Mouse (Mus musculus) gastrocnemius, postnatal 4 days (tissue): ENCODE measurements around the gene Lrch1. TPM values are rescaled to one million over a fixed set of nuclear protein-coding genes. Genes with fewer than 3 reads are reported as not detected.
A peak's percentile ranks its signal among the peaks of the same experiment; 100 is the strongest.

Experiments used
- DNase-seq, 2 experiments: peaks; one replicate each; pipeline ENCODE4 v3.0.0; 2021 to 2022; ENCODE audit warnings: low spot score in 2 of 2, mixed read lengths in 2 of 2
- total RNA-seq, 2 experiments: library from RNA; stranded (reverse); gene quantifications; 2 replicates each; pipeline ENCODE4 v1.2.3; 2021

Gene Lrch1
- total RNA-seq, 2 experiments from 2014 or later: 20.6 to 20.7 TPM

DNA sequence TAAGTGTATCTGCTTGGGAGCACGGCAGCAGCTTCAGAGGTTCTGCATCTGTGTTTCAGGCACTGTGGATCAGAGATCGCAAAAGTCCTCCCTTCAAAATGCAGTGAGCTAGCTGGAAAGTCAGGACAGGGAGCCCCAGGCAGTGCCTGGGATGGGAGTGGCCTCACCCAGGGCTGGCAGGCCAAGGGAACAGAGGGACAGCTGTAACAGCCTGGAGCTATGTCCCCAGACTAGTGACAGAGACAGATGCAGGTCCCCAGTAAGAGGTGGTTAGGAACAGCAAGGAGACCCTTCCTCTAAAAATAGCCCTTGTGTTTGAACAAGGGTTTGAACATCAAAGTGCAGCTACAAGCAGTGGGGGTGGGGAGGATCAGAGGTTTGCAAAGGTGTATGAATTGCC, 23.6 kb downstream of the Lrch1 start:
- DNase-seq: peak in 1 of 2 experiments; percentile 29

DNA sequence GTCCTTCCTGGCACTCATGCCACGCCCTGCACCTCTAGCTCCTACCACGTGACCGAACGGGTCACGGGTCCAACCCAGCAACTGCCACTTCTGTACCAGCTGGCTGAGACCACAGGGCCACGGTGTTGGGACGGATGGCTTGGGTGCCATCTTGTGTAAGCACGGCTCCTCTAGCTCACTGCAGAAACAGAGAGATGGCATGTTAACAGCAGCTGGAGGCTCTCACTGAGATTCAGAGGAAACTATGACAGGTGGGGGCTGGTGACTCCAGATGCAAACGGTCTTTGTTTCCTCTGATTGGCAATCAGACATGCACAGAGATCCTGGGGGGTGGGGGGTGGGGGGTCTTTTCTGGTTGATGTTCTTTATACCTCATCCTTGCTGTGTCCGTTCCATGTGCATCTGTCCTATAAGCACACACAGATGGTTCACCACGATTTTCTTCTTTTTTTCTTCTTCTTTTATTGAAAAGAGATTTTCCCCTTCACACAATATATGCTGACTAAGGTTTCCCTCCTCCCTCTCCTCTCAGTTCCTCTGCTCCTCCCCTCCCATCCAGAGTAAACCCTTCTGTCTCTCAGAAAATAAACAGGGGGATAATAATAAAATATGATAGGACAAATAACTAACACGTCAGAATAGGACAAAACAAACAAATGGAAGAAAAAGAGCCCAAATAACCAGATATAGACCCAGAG, 25.5 kb downstream of the Lrch1 start:
- DNase-seq: peak in 1 of 2 experiments; percentile 33

DNA sequence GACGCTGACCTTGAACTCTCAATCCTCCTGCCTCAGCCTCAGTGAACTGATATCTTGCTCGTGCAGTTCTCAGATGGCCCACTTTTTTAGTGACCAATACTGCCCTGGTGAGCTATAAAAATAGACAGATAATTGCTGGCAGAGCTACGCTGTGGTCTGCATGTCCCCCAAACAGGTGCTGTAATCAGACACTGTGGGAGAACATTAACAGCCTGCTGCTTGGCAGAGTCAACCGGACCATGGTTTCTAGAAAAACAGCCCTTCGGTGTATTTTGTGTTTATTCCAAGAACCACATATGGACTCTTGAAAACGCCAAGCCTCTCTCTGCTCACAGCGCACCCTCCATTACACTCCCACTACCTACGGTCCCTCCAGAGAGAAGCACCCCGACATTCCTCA, 26.2 kb downstream of the Lrch1 start:
- DNase-seq: no peak

DNA sequence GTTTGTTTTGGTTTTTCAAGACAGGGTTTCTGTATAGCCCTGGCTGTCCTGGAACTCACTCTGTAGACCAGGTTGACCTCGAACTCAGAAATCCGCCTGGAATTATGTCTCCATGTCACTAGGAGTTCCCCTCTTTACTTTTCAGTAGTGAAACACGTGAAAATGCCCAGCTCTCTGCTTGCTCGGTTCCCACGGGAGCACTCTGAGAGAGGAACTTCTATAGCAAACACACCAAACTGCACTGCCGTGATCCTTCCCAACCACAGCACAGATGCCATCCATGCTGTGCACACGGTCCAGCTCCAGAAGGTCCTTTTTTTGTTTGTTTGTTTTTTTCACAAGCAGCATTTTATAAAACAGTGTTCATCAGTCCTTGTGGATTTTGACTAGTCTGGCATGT, 28.5 kb downstream of the Lrch1 start:
- no peak for DNase-seq

DNA sequence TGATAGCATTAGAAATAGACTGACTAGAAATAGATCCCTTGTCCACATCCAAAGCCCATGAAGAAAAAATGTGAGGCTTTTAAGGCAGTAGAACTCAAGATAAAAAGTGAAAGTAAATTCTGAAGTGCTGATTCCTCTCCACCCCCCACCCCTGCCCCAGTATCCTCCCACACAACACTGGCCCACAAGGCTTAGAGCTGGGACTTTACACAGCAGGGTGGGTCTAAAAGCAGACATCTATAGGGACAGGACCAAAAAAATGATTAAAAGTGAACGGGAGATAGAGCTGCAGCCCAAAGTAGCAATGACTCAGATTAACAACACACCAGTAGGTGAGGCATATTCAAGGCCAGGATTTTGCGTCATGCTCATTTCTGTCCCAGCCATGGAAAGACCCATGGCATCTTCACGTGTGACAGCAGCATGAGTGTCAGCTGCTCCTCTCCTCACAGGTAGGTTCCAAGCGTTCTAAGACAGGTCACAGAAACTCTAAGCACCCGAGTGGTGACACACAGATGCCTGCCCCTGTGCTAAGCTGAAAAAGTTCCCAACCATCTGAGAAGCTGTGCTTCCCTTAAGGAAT, 29.1 kb downstream of the Lrch1 start:
- DNase-seq: no peak

DNA sequence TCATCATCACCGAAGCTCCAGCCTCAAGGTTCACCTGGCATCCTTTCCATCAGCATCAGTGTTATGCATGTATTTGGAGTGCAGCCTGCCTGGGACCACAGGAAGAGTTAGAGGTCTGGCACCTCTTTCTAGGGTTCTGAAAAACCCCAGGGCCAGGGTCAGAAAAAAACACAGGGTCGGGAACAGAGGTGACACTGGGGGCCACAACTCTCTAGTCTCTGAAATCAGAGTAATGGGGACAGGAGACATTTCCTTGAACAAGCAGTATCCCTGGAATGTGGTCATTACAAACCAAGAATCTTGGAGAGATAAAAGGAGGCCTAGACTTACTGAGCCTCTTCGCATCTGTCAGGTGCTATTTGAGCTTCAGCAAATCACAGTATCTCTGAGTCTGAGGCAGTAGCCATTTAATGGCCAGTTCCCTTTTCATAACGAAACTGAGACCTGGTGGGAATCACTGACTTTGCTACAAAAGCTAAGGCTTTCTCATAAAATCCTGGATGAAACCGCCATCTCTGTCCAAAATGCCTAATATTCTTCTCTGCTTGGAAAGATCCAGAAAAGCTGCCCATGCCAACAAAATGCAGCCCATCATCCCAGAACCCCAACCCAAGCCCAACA, 30.1 kb downstream of the Lrch1 start:
- no peak for DNase-seq

DNA sequence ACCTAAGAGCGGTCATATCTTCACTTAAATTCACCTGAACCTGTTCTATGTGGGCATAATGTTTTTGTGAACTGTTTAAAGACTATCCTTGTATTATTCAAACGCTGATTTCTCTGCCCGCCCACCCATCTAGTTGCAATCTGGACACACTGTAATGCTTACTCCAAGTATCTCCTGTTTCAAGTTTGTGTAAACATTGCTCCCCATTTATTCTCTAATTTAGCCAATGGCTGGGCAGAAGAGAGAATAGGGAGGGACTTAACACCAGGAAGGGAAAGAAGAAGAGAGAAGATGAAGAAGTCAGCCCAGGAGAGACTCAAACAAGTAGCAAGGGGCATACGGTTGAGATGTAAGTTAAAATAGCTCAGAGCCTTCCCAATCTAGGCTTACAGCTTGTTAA, 31.0 kb downstream of the Lrch1 start:
- no peak for DNase-seq

DNA sequence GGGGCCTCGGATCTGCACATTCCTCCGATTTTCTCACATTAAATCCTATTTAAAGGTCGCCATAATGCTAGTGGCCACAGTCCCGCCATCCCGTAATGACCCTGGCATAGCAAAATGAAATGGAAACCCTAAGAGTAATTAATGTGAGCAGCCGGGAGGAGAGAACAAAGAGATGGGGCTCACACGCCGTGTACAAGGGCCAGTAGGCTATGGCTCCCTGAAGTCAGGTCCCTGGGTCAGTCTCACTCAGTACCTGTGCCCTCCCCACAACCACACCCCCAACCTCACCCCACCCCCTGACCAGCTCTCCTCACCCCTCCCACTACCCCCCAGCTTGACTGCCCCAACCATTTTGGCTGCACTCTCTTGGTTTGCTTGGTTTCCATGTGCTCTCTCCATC, 31.6 kb downstream of the Lrch1 start:
- DNase-seq: no peak

DNA sequence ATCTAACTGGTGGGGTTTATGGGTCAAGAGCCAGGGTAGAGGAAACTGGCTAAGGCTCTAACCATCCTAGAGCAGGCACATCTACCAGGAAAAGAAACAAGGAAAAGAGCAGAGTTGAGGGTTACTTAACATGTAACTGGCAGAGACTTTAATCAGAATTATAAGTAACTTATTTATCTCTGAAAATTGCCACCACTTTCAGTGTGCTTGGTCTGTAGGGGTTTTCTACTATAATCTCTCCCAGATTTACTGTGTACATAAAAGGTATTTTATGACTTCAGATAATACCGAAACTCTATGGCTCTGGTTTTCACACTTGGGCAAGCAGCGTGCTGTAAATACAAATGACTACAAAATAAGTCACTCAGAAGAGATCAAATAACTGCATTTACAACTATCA, 32.0 kb downstream of the Lrch1 start:
- DNase-seq: no peak

DNA sequence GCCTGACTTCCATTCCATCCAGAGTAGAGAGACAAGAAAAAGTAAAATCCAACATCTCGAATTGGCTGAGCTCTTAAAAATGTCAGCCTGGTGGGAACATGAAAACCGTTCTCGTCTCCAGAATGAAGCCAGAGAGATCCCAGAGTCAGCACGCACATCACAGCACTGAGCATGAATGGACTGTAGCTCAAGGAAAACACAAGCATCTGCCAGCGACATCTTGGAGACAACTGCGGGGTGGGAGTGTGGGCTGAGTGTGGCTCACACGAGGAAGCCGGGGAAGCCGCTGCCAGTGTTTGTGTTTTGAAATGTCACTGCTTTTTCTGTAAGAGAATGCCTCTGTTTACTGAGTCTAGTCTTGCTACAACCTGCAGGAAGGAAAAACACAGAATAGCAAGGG, 32.7 kb downstream of the Lrch1 start:
- DNase-seq: no peak

DNA sequence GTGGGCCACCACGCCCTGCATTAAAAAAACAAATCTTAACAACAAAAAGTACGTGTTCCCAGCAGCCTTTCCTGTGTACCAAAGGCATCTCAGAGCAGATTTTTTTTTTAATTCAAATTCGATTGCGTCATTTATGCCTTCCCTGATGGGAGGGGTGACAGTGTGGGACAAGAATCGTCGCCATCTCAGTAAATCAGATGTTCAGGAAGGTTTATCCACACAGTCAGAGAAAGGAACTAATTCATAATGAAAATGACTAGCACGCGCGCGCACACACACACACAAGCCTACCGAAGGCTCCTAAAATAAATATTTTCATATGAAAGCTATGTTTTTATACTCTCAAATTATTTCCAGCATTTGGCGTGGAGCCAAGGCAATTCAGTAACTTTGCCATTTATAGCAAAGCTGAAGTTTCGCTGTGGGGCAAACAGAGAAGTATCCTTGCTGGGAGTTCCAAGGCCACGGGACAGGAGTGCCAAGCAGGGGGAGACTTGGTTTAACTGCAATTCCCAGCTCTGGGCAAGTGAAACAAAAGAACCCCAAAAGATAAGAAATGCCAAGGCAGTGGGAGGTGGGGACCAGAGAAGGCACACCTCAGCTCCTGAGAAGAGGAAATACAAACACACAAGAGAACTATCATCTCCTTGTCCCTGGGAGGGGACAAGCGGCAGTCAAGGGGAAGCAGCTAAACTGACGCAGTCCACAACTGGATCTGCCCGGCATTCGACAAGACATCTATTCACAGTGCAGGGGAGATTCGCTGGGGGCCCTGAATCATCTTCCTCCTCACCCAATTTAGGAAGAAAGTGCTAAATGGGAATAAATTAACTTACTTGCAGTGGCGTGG, 34.1 kb downstream of the Lrch1 start:
- DNase-seq: no peak

DNA sequence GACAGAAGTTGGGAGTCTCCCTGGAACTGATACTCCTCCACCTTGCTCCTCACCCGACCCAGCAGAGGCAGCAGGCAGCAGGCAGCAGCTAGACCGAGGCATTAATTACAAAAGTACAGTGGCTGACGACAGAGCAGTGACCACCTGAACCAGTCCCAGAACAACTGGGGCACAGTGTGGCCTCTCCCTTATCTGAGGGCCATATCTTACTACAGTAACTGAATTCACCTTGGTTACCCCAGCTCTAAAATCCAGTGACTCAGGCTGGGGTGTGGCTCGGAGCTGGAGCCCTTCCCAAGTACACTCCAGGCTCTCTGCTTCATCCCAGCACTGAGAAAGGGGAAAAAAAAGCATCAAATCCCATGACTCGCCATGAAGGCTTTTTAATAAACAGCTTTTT, 37.3 kb downstream of the Lrch1 start:
- DNase-seq: no peak

DNA sequence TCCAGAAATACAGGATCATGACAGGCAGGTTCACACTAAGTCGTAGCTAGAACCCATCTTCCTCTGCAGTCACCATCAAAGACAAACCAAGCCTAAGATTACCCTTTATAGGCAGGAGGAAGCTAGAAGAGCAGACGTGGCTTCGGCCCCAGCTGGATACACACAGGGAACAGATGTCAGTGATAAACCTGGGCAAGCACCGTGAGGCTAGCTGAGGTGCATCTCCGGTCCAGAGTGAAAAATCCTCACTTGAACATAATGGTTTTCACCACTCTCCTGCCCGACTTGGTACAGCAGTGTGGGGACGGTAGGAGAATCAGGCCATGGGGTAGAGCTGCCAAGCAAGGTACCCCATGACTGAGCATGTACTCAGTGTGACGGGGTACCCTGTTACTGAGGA, 38.7 kb downstream of the Lrch1 start:
- DNase-seq: no peak

DNA sequence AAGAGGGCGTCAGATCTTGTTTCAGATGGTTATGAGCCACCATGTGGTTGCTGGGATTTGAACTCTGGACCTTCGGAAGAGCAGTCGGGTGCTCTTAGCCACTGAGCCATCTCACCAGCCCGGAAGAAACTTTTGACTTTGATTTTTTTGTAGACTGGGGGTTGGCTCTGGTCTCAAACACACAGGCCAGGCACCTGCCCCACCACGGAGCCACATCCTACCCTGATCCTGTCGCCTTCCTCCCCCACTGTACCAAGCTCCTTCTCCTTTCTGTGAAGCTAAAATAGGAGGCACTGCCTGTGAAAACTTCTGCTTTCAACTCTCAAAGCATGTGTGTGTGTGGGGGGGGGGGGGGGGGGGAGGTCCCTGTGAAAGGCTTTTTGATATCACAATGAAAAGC, 39.4 kb downstream of the Lrch1 start:
- no peak for DNase-seq

DNA sequence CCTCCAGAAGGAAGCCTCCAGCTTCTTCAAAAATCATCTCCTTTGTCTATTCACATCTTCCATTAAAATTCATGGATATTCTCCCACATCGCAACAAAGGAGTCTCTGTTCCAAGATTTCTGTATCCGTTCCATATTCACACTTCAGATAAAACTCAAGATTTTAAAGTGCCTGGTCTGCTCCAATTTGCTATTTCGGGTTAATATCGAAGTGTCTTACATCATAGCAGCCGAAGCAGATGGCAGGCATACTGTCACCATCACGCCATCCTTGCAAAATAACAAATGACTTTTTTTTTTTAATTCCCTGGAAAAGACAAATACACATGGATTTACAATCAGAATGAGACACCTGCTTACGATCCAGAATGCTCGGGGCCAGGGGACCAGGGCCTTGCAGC, 40.0 kb downstream of the Lrch1 start:
- DNase-seq: no peak

DNA sequence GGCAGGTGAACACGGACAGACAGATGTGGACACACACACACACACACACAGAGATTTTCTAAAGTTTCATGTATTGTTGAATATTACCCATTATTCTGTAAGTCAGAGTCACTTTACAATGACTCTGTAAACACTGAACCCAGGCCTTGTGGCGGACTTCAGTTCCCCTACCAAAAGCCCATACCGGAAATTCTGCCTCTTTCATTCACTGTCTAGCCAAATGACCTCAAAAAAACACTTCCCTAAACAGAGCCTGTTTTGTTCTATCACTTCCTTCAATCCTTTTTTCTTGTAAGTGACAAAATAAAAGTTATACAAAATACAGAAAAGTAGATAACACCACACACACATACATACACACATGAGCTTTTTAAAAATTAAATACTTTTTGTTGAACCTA, 41.7 kb downstream of the Lrch1 start:
- no peak for DNase-seq

DNA sequence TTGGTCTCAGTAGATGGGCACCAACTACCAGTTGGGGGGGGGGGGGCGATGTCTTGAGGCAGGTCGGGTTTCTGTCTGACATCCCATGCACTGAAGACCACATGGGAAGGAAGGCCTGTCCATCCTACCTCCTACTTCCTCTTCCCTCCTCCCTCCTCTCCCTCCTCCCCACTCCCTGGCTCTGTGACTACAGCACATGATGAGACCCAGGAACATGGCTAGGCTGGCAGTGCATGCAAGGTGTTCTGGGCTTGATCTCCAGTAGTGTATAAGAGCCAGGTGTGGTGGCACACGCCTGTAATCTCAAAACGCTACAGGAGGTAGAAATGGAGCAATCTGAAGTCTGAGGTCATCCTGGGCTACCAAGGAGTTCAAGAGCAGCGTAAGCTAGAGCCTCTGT, 43.2 kb downstream of the Lrch1 start:
- no peak for DNase-seq

DNA sequence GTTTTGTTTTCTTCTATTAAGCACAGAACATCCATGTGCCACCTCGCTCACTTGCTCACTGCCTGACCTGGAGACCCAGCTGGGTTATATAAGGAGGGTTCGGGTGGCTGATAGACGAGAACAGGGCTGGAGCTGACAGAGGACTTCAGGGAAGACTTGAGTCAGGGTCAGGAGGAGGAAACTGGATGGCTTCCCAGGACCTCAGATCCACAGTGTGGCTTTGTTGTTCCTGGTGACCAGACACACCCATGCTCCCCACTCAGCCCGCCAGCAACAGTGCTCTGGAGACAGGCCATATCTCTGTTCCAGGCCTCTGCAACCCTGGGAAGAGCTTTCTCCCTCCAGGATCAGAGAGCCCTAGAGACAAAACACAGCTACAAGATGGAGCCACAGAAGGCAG, 44.6 kb downstream of the Lrch1 start:
- DNase-seq: peak in 1 of 2 experiments; percentile 27

DNA sequence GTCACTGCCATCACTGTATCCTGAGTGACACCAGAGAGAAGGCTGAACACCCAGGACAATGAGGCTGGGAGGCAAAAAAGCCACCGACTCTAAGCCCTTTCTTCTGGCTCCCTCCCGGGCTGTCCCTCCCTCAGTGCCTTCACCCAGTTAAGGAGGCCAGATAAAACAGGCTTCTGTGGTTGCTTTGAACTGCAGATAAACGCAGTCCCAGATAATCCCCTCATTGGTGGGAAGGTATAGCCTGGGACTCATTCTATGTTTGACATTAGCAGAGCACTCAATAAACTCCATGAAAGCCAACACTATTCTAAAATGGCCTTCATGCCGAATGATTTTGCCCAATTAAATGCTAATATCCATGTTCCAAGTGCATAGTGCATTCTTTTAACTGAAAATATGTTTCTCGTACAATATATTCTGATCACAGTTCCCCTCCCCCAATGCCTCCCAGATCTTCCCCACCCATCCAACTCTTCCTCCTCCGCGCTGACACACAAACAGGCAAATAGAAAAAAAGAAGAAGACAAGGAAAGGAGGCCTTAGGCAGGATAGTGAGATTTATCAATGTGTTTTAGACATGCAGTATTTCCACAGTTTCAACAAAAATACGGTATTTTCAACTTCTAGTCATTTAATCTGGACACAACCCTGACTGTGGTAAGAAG, 46.8 kb downstream of the Lrch1 start:
- DNase-seq: no peak

DNA sequence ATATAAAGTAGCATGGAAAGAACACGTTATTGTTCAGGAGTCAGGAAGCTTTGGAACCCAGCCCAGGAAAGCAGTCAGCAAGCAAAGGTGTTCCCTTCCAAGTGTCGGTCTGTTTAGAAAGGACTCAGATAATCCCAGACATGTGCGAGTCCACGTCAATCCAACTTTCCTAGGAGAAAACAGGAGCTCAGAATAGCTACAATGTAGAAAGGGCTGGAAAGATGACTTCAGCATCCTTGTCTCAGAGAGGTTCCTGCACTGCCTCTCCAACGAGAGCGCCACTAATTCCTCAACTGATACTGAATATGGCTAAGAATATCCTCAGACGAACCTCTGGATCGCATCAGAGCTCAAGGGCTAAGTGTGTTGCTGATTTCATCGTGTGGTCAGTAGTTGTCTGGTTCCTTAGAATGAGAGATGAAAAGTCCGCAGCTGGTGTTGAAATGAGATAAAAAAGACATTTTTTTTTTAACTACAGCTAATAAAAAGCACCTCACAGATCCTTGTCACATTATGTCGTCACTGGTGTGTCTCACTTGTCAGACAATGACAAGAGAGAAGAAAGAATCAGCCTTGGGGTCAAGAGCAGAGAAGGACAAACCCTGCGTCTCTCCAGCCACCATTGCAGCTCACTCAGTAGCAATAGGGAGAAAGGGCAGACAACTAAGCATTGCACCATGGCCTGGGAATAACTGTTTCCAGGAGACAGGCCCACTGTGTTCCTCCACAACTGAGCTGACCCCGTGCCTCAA, 47.5 kb downstream of the Lrch1 start:
- DNase-seq: no peak

DNA sequence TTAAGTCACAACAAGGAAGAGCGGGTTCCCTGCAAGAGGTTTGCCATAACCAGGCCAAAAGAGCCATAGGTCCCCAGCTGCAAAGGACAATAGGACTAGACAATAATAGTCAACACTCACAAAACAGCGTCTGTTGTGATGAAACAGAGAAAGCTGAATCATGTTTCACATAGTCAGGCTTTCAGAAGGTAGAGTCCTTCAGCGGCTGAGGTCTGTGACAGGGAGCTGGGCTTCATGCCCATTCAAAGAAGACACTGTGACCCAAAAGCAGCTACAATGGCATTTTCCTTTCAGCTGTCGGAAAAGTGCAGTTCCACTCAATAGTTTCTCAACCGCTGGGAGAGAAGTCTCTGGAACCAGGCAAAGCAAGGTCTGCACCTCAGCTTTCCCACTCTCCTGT, 48.7 kb downstream of the Lrch1 start:
- no peak for DNase-seq
